Mouse (Mus musculus): Measurements from ENCODE around the gene Phf1. TPM values are rescaled to one million over a fixed set of nuclear protein-coding genes. Genes with fewer than 3 reads are reported as not detected.

Phf1 gene
- polyA plus RNA-seq, 1 experiment from 2014 or later: 6.0 TPM

- no peak overlapping the region for H3K27ac ChIP-seq (ENCODE audit: low read depth, low read length)
- H3K36me3 ChIP-seq (ENCODE audit: control insufficient read depth, insufficient read depth, low read length): peaks cover 24% of the 10 kb centered on the region
- peak overlapping the region; percentile 34 for H3K4me3 ChIP-seq (ENCODE audit: low read length)
- peak overlapping the region; percentile 52; the same call in 1 of the 2 replicates for H3K9ac ChIP-seq (ENCODE audit: low read depth, low read length)
- peak; percentile 15; the same call in 1 of the 2 replicates for ATAC-seq (ENCODE audit: low FRiP score, low TSS enrichment)
- WGBS: 8% methylated on average over 22 of the region's 23 CpGs
- peak overlapping the region; percentile 55 for H3K4me2 ChIP-seq (replicated peaks; ENCODE audit: low read depth, low read length)
- H3K27me3 ChIP-seq (ENCODE audit: control insufficient read depth, insufficient read depth, low read length): no peaks in the 10 kb centered on the region
- no peaks in the 10 kb centered on the region for H3K9me3 ChIP-seq (ENCODE audit: control insufficient read depth, low read length)
- peaks cover 59% of the 10 kb centered on the region for H3K4me1 ChIP-seq (ENCODE audit: control insufficient read depth, insufficient read depth, low read length)
Observed at GRCm38 (mm10) chr17:26951952-26952877, 19.4 kb downstream of the Phf1 start.

- H3K27ac ChIP-seq (ENCODE audit: low read depth, low read length): no peak overlapping the region
- no peak overlapping the region for H3K9ac ChIP-seq (ENCODE audit: low read depth, low read length)
- WGBS: 24% methylated on average over 6 of the region's 6 CpGs
Observed at GRCm38 (mm10) chr17:26953201-26953600, 20.3 kb downstream of the Phf1 start.

GRCm38 (mm10) chr17:26953726-26954125 is 20.9 kb downstream of the Phf1 start:
- ATAC-seq (ENCODE audit: low FRiP score, low TSS enrichment): no peak
- H3K27ac ChIP-seq (ENCODE audit: low read depth, low read length): no peak overlapping the region
- H3K9me3 ChIP-seq (ENCODE audit: control insufficient read depth, low read length): no peaks in the 10 kb centered on the region
- H3K27me3 ChIP-seq (ENCODE audit: control insufficient read depth, insufficient read depth, low read length): no peaks in the 10 kb centered on the region
- peaks cover 38% of the 10 kb centered on the region for H3K36me3 ChIP-seq (ENCODE audit: control insufficient read depth, insufficient read depth, low read length)
- H3K9ac ChIP-seq (ENCODE audit: low read depth, low read length): no peak overlapping the region
- no peak overlapping the region for H3K4me3 ChIP-seq (ENCODE audit: low read length)
- peaks cover 53% of the 10 kb centered on the region for H3K4me1 ChIP-seq (ENCODE audit: control insufficient read depth, insufficient read depth, low read length)
- H3K4me2 ChIP-seq (replicated peaks; ENCODE audit: low read depth, low read length): peak overlapping the region; percentile 55
- 18% methylated on average over 12 of the region's 16 CpGs for WGBS

More at GRCm38 (mm10) chr17:26953201-26953600, 20.3 kb downstream of the Phf1 start:
- no peaks in the 10 kb centered on the region for H3K9me3 ChIP-seq (ENCODE audit: control insufficient read depth, low read length)
- H3K4me2 ChIP-seq (replicated peaks; ENCODE audit: low read depth, low read length): peak overlapping the region; percentile 55
- H3K27me3 ChIP-seq (ENCODE audit: control insufficient read depth, insufficient read depth, low read length): no peaks in the 10 kb centered on the region
- H3K36me3 ChIP-seq (ENCODE audit: control insufficient read depth, insufficient read depth, low read length): peaks cover 33% of the 10 kb centered on the region
- no peak for ATAC-seq (ENCODE audit: low FRiP score, low TSS enrichment)
- H3K4me1 ChIP-seq (ENCODE audit: control insufficient read depth, insufficient read depth, low read length): peaks cover 53% of the 10 kb centered on the region
- peak overlapping the region; percentile 34; the same call in 1 of the 2 replicates for H3K4me3 ChIP-seq (ENCODE audit: low read length)

GRCm38 (mm10) chr17:26956309-26956708 is 23.5 kb downstream of the Phf1 start:
- Histone ChIP-seq H3K4me2 (replicated peaks; ENCODE audit: low read depth, low read length) (no peak overlapping the region), H3K36me3 (ENCODE audit: control insufficient read depth, insufficient read depth, low read length) (peaks cover 57% of the 10 kb centered on the region), H3K9ac (ENCODE audit: low read depth, low read length) (no peak overlapping the region), H3K27me3 (ENCODE audit: control insufficient read depth, insufficient read depth, low read length) (no peaks in the 10 kb centered on the region), H3K4me1 (ENCODE audit: control insufficient read depth, insufficient read depth, low read length) (peaks cover 29% of the 10 kb centered on the region), H3K27ac (ENCODE audit: low read depth, low read length) (no peak overlapping the region), H3K4me3 (ENCODE audit: low read length) (no peak overlapping the region), H3K9me3 (ENCODE audit: control insufficient read depth, low read length) (no peaks in the 10 kb centered on the region)
- WGBS: 86% methylated on average over 5 of the region's 5 CpGs
- no peak for ATAC-seq (ENCODE audit: low FRiP score, low TSS enrichment)

- WGBS: 91% methylated on average over 18 of the region's 18 CpGs
Observed at GRCm38 (mm10) chr17:26956895-26957294, 24.0 kb downstream of the Phf1 start.

GRCm38 (mm10) chr17:26957872-26958271 is 25.0 kb downstream of the Phf1 start:
- Histone ChIP-seq H3K4me2 (replicated peaks; ENCODE audit: low read depth, low read length) (no peak overlapping the region), H3K4me3 (ENCODE audit: low read length) (no peak overlapping the region), H3K27ac (ENCODE audit: low read depth, low read length) (no peak overlapping the region), H3K4me1 (ENCODE audit: control insufficient read depth, insufficient read depth, low read length) (peaks cover 13% of the 10 kb centered on the region), H3K27me3 (ENCODE audit: control insufficient read depth, insufficient read depth, low read length) (no peaks in the 10 kb centered on the region), H3K9me3 (ENCODE audit: control insufficient read depth, low read length) (no peaks in the 10 kb centered on the region), H3K36me3 (ENCODE audit: control insufficient read depth, insufficient read depth, low read length) (peaks cover 73% of the 10 kb centered on the region), H3K9ac (ENCODE audit: low read depth, low read length) (no peak overlapping the region)
- WGBS: 93% methylated on average over 5 of the region's 5 CpGs
- ATAC-seq (ENCODE audit: low FRiP score, low TSS enrichment): no peak

More at GRCm38 (mm10) chr17:26956895-26957294, 24.0 kb downstream of the Phf1 start:
- peaks cover 63% of the 10 kb centered on the region for H3K36me3 ChIP-seq (ENCODE audit: control insufficient read depth, insufficient read depth, low read length)
- H3K27me3 ChIP-seq (ENCODE audit: control insufficient read depth, insufficient read depth, low read length): no peaks in the 10 kb centered on the region
- peaks cover 23% of the 10 kb centered on the region for H3K4me1 ChIP-seq (ENCODE audit: control insufficient read depth, insufficient read depth, low read length)
- no peak overlapping the region for H3K9ac ChIP-seq (ENCODE audit: low read depth, low read length)
- no peaks in the 10 kb centered on the region for H3K9me3 ChIP-seq (ENCODE audit: control insufficient read depth, low read length)
- H3K4me2 ChIP-seq (replicated peaks; ENCODE audit: low read depth, low read length): no peak overlapping the region
- ATAC-seq (ENCODE audit: low FRiP score, low TSS enrichment): no peak
- no peak overlapping the region for H3K4me3 ChIP-seq (ENCODE audit: low read length)
- no peak overlapping the region for H3K27ac ChIP-seq (ENCODE audit: low read depth, low read length)

GRCm38 (mm10) chr17:26958880-26959279 is 26.0 kb downstream of the Phf1 start:
- Histone ChIP-seq H3K9me3 (ENCODE audit: control insufficient read depth, low read length) (no peaks in the 10 kb centered on the region), H3K36me3 (ENCODE audit: control insufficient read depth, insufficient read depth, low read length) (peaks cover 80% of the 10 kb centered on the region), H3K27me3 (ENCODE audit: control insufficient read depth, insufficient read depth, low read length) (no peaks in the 10 kb centered on the region), H3K4me3 (ENCODE audit: low read length) (no peak overlapping the region), H3K27ac (ENCODE audit: low read depth, low read length) (no peak overlapping the region), H3K9ac (ENCODE audit: low read depth, low read length) (no peak overlapping the region), H3K4me2 (replicated peaks; ENCODE audit: low read depth, low read length) (no peak overlapping the region), H3K4me1 (ENCODE audit: control insufficient read depth, insufficient read depth, low read length) (peaks cover 3% of the 10 kb centered on the region; the same call in 1 of the 2 replicates)
- ATAC-seq (ENCODE audit: low FRiP score, low TSS enrichment): no peak
- WGBS: 49% methylated on average over 5 of the region's 5 CpGs

- H3K4me2 ChIP-seq (replicated peaks; ENCODE audit: low read depth, low read length): no peak overlapping the region
- no peak overlapping the region for H3K27ac ChIP-seq (ENCODE audit: low read depth, low read length)
- no peak overlapping the region for H3K4me3 ChIP-seq (ENCODE audit: low read length)
- 95% methylated on average over 4 of the region's 4 CpGs for WGBS
- H3K9ac ChIP-seq (ENCODE audit: low read depth, low read length): no peak overlapping the region
- H3K4me1 ChIP-seq (ENCODE audit: control insufficient read depth, insufficient read depth, low read length): no peaks in the 10 kb centered on the region
- H3K27me3 ChIP-seq (ENCODE audit: control insufficient read depth, insufficient read depth, low read length): no peaks in the 10 kb centered on the region
- H3K9me3 ChIP-seq (ENCODE audit: control insufficient read depth, low read length): no peaks in the 10 kb centered on the region
- ATAC-seq (ENCODE audit: low FRiP score, low TSS enrichment): no peak
- peaks cover 88% of the 10 kb centered on the region for H3K36me3 ChIP-seq (ENCODE audit: control insufficient read depth, insufficient read depth, low read length)
Observed at GRCm38 (mm10) chr17:26959815-26960214, 27.0 kb downstream of the Phf1 start.

GRCm38 (mm10) chr17:26961572-26962240 is 28.9 kb downstream of the Phf1 start:
- ATAC-seq (ENCODE audit: low FRiP score, low TSS enrichment): no peak
- Histone ChIP-seq H3K36me3 (ENCODE audit: control insufficient read depth, insufficient read depth, low read length) (peaks cover 89% of the 10 kb centered on the region), H3K9ac (ENCODE audit: low read depth, low read length) (no peak overlapping the region), H3K27me3 (ENCODE audit: control insufficient read depth, insufficient read depth, low read length) (no peaks in the 10 kb centered on the region), H3K4me2 (replicated peaks; ENCODE audit: low read depth, low read length) (no peak overlapping the region), H3K4me1 (ENCODE audit: control insufficient read depth, insufficient read depth, low read length) (no peaks in the 10 kb centered on the region), H3K9me3 (ENCODE audit: control insufficient read depth, low read length) (no peaks in the 10 kb centered on the region), H3K27ac (ENCODE audit: low read depth, low read length) (no peak overlapping the region), H3K4me3 (ENCODE audit: low read length) (no peak overlapping the region)
- 94% methylated on average over 21 of the region's 21 CpGs for WGBS
